Mouse (Mus musculus) embryonic facial prominence, embryonic 10.5 days (tissue): ENCODE results near the gene Mia. TPM values are rescaled to one million over a fixed set of nuclear protein-coding genes. Genes with fewer than 3 reads are reported as not detected.

Experiments used
- DNase-seq: peaks from one replicate; pipeline ENCODE4 v3.0.0-alpha.2; 2017; ENCODE audit warnings: low spot score
- H3K27ac ChIP-seq: fragments of 300-500 bp; sonication (generic); replicated peaks from 2 replicates; pipeline ENCODE4 v1.5.1; 2016; ENCODE audit warnings: mild to moderate bottlenecking
- H3K27me3 ChIP-seq: fragments of 300-500 bp; sonication (generic); replicated peaks from 2 replicates; pipeline ENCODE4 v1.6.1; 2016; ENCODE audit warnings: low read depth, mild to moderate bottlenecking; ENCODE audit not compliant: poor library complexity, severe bottlenecking
- H3K36me3 ChIP-seq: fragments of 300-500 bp; sonication (generic); replicated peaks from 2 replicates; pipeline ENCODE4 v1.6.1; 2016; ENCODE audit warnings: mild to moderate bottlenecking, moderate library complexity
- H3K4me1 ChIP-seq: fragments of 300-500 bp; sonication (generic); 2 replicates; pipeline ENCODE4 v1.6.1; 2016
- H3K4me3 ChIP-seq: fragments of 300-500 bp; sonication (generic); 2 replicates; pipeline ENCODE4 v1.5.1; 2016; ENCODE audit warnings: mild to moderate bottlenecking, moderate library complexity
- H3K9me3 ChIP-seq: fragments of 300-500 bp; sonication (generic); 2 replicates; pipeline ENCODE4 v1.6.1; 2016; ENCODE audit warnings: mild to moderate bottlenecking
- WGBS: fragments of 180-500 bp; shearing (Covaris S2); methylation state at CpG from one replicate; pipeline ENCODE4 v1.1.7; 2016; 5-methylcytosine and 5-hydroxymethylcytosine counted together
- polyA plus RNA-seq: library from polyadenylated mRNA; unstranded; fragments of >200 nt; fragmentation: Nextera tagmentation; extraction: Ambion mirVana; gene quantifications from 2 replicates; pipeline ENCODE4 v1.2.1, GENCODE M21; 2016

Gene Mia
- polyA plus RNA-seq, result 0.62 and 1.5 TPM in 2 replicates

- DNase-seq, result no peak
- no peak within 1 kb of the TSS for H3K27ac ChIP-seq
- H3K9me3 ChIP-seq, result no peaks in the 10 kb centered on the region
- no peaks in the 10 kb centered on the region for H3K27me3 ChIP-seq
- no peak within 1 kb of the TSS for H3K4me3 ChIP-seq
- H3K4me1 ChIP-seq, result peaks cover 15% of the 10 kb centered on the region
- 71% methylated on average over 14 of the region's 14 CpGs for WGBS
- H3K36me3 ChIP-seq, result peaks cover 40% of the 10 kb centered on the region
These were observed at the start of gene Mia, which contains the start of gene Gm21983 for GRCm38 (mm10) chr7:27180837-27181695. Gene Mia, minus strand, starts transcription at chr7:27181157. Gene Gm21983, minus strand, starts transcription at chr7:27181086.

- Histone ChIP-seq H3K27ac (peak overlapping the region; percentile 91), H3K9me3 (no peaks in the 10 kb centered on the region), H3K4me1 (peaks cover 58% of the 10 kb centered on the region), H3K4me3 (peak overlapping the region; percentile 69), H3K36me3 (peaks cover 10% of the 10 kb centered on the region), H3K27me3 (no peaks in the 10 kb centered on the region)
- 14% methylated on average over 6 of the region's 6 CpGs for WGBS
- DNase-seq, result no peak
These were observed 47.9 kb upstream of the Mia start for GRCm38 (mm10) chr7:27228865-27229264.

- H3K4me1 ChIP-seq, result peaks cover 58% of the 10 kb centered on the region
- H3K27me3 ChIP-seq, result no peaks in the 10 kb centered on the region
- H3K4me3 ChIP-seq, result peak within 1 kb of the TSS; percentile 69
- WGBS, result under 1% methylated on average over 49 of the region's 49 CpGs
- peak; percentile 97 for DNase-seq
- H3K27ac ChIP-seq, result peak within 1 kb of the TSS; percentile 91
- H3K36me3 ChIP-seq, result peaks cover 10% of the 10 kb centered on the region
- no peaks in the 10 kb centered on the region for H3K9me3 ChIP-seq
These were observed 47.4 kb upstream of the Mia start, which contains the start of gene Itpkc for GRCm38 (mm10) chr7:27228281-27228821. Gene Itpkc, minus strand, starts transcription at chr7:27228661.

GRCm38 (mm10) chr7:27227676-27228075 lies 46.7 kb upstream of the Mia start:
- H3K36me3 ChIP-seq, result peaks cover 16% of the 10 kb centered on the region
- peaks cover 59% of the 10 kb centered on the region for H3K4me1 ChIP-seq
- 9% methylated on average over 10 of the region's 10 CpGs for WGBS
- no peaks in the 10 kb centered on the region for H3K9me3 ChIP-seq
- no peaks in the 10 kb centered on the region for H3K27me3 ChIP-seq
- peak overlapping the region; percentile 91 for H3K27ac ChIP-seq
- H3K4me3 ChIP-seq, result peak overlapping the region; percentile 69
- DNase-seq, result no peak

- no peaks in the 10 kb centered on the region for H3K9me3 ChIP-seq
- no peak for DNase-seq
- H3K36me3 ChIP-seq, result peaks cover 16% of the 10 kb centered on the region
- no peaks in the 10 kb centered on the region for H3K27me3 ChIP-seq
- peak overlapping the region; percentile 91; the same call in 1 of the 2 replicates for H3K27ac ChIP-seq
- H3K4me3 ChIP-seq, result peak overlapping the region; percentile 69
- 37% methylated on average over 9 of the region's 9 CpGs for WGBS
- peaks cover 56% of the 10 kb centered on the region for H3K4me1 ChIP-seq
These were observed 46.3 kb upstream of the Mia start for GRCm38 (mm10) chr7:27227276-27227675.

GRCm38 (mm10) chr7:27224877-27225575 lies 44.1 kb upstream of the Mia start:
- H3K9me3 ChIP-seq, result no peaks in the 10 kb centered on the region
- WGBS, result 81% methylated on average over 11 of the region's 11 CpGs
- H3K36me3 ChIP-seq, result peaks cover 26% of the 10 kb centered on the region
- H3K4me3 ChIP-seq, result peak overlapping the region; percentile 69; the same call in 1 of the 2 replicates
- H3K4me1 ChIP-seq, result peaks cover 53% of the 10 kb centered on the region
- peak overlapping the region; percentile 30 for H3K27ac ChIP-seq
- peak; percentile 19 for DNase-seq
- H3K27me3 ChIP-seq, result no peaks in the 10 kb centered on the region

GRCm38 (mm10) chr7:27222538-27222937 lies 41.6 kb upstream of the Mia start:
- Histone ChIP-seq H3K36me3 (peaks cover 46% of the 10 kb centered on the region), H3K27me3 (no peaks in the 10 kb centered on the region), H3K4me3 (no peak overlapping the region), H3K27ac (no peak overlapping the region), H3K9me3 (no peaks in the 10 kb centered on the region), H3K4me1 (peaks cover 45% of the 10 kb centered on the region)
- 89% methylated on average over 1 of the region's 1 CpGs for WGBS
- DNase-seq, result no peak

- Histone ChIP-seq H3K36me3 (peaks cover 50% of the 10 kb centered on the region), H3K9me3 (no peaks in the 10 kb centered on the region)
These were observed 41.0 kb upstream of the Mia start for GRCm38 (mm10) chr7:27221939-27222338.

GRCm38 (mm10) chr7:27219937-27220336 lies 39.0 kb upstream of the Mia start:
- H3K36me3 ChIP-seq, result peaks cover 61% of the 10 kb centered on the region
- WGBS, result 79% methylated on average over 11 of the region's 11 CpGs

More at GRCm38 (mm10) chr7:27221939-27222338, 41.0 kb upstream of the Mia start:
- Histone ChIP-seq H3K27me3 (no peaks in the 10 kb centered on the region), H3K4me1 (peaks cover 39% of the 10 kb centered on the region), H3K27ac (no peak overlapping the region), H3K4me3 (no peak overlapping the region)
- DNase-seq, result no peak
- WGBS, result 84% methylated on average over 6 of the region's 6 CpGs

GRCm38 (mm10) chr7:27218586-27218985 lies 37.6 kb upstream of the Mia start:
- DNase-seq, result no peak
- peaks cover 66% of the 10 kb centered on the region for H3K36me3 ChIP-seq

More at GRCm38 (mm10) chr7:27219937-27220336, 39.0 kb upstream of the Mia start:
- Histone ChIP-seq H3K9me3 (no peaks in the 10 kb centered on the region), H3K4me1 (peaks cover 19% of the 10 kb centered on the region), H3K4me3 (no peak overlapping the region), H3K27me3 (no peaks in the 10 kb centered on the region), H3K27ac (no peak overlapping the region)
- DNase-seq, result no peak

GRCm38 (mm10) chr7:27212626-27213025 lies 31.7 kb upstream of the Mia start:
- peaks cover 90% of the 10 kb centered on the region for H3K36me3 ChIP-seq
- no peak overlapping the region for H3K4me3 ChIP-seq
- H3K27me3 ChIP-seq, result no peaks in the 10 kb centered on the region
- DNase-seq, result no peak
- no peak overlapping the region for H3K27ac ChIP-seq
- H3K4me1 ChIP-seq, result no peaks in the 10 kb centered on the region
- H3K9me3 ChIP-seq, result no peaks in the 10 kb centered on the region
- 84% methylated on average over 2 of the region's 2 CpGs for WGBS

More at GRCm38 (mm10) chr7:27218586-27218985, 37.6 kb upstream of the Mia start:
- no peak overlapping the region for H3K4me3 ChIP-seq
- H3K9me3 ChIP-seq, result no peaks in the 10 kb centered on the region
- H3K27ac ChIP-seq, result no peak overlapping the region
- H3K27me3 ChIP-seq, result no peaks in the 10 kb centered on the region
- H3K4me1 ChIP-seq, result peaks cover 6% of the 10 kb centered on the region
- WGBS, result 85% methylated on average over 7 of the region's 7 CpGs

GRCm38 (mm10) chr7:27203730-27204449 lies 22.9 kb upstream of the Mia start:
- WGBS, result 94% methylated on average over 8 of the region's 8 CpGs
- DNase-seq, result no peak
- H3K4me3 ChIP-seq, result no peak overlapping the region
- H3K4me1 ChIP-seq, result no peaks in the 10 kb centered on the region
- H3K27me3 ChIP-seq, result no peaks in the 10 kb centered on the region
- H3K27ac ChIP-seq, result no peak overlapping the region
- H3K36me3 ChIP-seq, result peaks cover 87% of the 10 kb centered on the region
- H3K9me3 ChIP-seq, result no peaks in the 10 kb centered on the region
